Mouse (Mus musculus) heart, postnatal 25 days (tissue): Measurements from ENCODE around the gene Prr13. TPM values are rescaled to one million over a fixed set of nuclear protein-coding genes. Genes with fewer than 3 reads are reported as not detected.

Experiments used
- DNase-seq: peaks from one replicate; pipeline ENCODE4 v3.0.0; 2022; ENCODE audit warnings: low spot score
- intact Hi-C: fragments of 180-260 bp; cut with DNase I; formaldehyde crosslinking; loops from one replicate; pipeline ENCODE4 v1.15.1; 2025
- total RNA-seq, 2 experiments: library from RNA; stranded (reverse); gene quantifications; 2 replicates each; pipeline ENCODE4 v1.2.3; 2021

Prr13 gene
- total RNA-seq = 10 to 100 TPM; 20.6 to 21.0 TPM

DNA sequence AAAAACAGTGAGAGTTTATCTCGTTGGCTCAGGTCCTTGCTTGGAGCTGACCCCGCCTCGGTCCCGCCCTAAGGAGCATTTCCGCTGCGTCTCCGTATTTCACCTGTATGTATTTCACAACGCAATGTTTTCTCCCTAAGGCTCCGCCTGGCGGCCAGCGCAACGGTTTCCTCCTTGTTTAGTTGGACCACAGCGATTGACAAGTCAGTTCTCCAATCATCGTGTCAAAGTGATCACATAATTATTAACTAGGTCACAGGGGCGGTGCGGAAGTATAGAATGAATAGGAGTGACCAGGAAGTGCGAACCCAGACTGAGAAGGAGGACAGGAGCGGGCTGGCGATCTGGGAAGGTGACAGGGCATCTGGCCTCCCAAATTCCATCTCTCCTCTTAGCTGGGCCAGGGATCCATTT lies at the start of gene Prr13:
Prr13 (plus strand) TSS at position 125 of the 414 bp plus-strand sequence.
- DNase-seq = peak; percentile 80
- intact Hi-C loops = no loop called here

DNA sequence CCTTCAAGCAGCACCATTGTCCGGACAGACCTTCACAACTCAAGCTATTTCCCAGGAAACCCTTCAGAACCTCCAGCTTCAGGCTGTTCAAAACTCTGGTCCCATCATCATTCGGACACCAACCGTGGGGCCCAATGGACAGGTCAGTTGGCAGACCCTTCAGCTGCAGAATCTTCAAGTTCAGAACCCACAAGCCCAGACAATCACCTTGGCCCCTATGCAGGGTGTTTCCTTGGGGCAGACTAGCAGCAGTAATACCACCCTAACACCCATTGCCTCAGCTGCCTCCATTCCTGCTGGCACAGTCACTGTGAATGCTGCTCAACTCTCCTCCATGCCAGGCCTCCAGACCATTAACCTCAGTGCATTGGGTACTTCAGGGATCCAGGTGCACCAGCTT lies 49.5 kb upstream of the Prr13 start:
- intact Hi-C loops = loop anchor here (10.0 kb wide), 1 partner anchor 304 kb away; the partner anchor contains the start of gene Tns2
- no peak for DNase-seq

DNA sequence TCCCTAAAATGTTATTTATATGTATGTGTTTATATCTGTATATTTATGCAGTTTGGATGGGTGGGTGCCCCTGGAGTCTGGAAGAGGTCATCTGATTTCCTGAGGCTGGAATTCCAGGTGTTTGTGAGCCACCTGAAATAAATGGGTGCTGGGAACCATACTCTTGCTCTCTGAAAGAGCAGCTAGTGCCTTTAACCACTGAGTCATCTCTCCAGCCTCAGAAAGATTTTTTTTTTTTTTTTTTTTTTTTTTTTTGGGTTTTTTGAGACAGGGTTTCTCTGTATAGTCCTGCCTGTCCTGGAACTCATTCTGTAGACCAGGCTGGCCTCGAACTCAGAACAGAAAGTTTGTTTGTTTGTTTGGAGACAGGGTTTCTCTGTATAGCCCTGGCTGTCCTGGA lies 47.8 kb upstream of the Prr13 start:
- DNase-seq = no peak
- intact Hi-C loops = no loop called here

DNA sequence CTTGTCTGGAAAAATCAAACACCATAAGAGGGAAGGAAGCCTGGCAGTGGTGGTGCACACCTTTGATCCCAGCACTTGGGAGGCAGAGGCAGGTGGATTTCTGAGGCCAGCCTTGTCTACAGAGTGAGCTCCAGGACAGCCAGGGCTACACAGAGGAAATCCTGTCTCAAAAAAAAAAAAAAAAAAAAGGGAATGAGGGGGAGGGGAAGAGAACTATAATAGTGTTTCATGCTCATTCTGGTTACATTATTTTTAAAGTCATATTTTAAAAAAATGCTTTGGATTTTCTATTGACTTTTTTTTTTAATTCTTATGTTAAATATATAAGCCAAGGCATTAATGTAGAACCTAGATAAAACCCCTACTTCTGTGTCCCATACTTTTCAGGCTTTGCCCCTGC lies 45.1 kb upstream of the Prr13 start:
- no peak for DNase-seq
- intact Hi-C loops = no loop called here

DNA sequence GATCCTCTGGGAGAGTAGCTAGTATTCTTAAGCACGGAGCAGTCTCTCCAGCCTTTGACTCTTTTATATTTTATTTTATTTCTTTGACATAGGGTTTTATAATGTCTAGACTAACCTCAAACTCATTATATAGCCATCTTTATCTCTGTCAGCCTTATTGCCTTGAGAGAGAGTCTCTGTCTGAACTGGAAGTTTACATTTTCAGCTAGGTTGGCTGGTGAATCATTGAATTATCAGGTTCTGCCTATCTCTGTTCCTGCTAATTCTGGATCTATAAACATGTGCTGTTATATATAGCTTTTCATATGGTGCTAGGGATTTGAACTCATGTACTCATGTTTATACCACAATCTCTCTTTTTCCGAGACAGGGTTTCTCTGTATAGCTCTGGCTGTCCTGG lies 41.3 kb upstream of the Prr13 start:
- intact Hi-C loops = no loop called here
- DNase-seq = no peak

DNA sequence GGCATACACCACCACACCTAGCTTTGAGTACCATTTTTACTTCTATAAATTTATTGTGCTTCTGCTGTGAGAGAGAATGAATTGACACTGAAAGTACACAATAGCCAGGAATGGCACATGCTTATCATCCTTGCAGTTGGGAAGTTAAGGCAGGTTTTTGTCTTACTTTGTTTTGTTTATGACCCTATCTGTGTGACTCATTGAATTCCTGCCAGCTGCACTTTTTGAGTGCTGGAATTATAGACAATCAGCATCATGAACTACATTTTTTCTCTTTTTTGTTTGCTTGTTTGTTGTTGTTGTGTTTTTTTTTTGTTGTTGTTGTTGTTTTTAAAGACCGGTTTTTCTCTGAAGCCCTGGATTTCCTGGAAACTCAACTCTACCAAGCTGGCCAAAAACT lies 37.8 kb upstream of the Prr13 start:
- intact Hi-C loops = loop anchor here (1.0 to 5.0 kb wide), 2 partner anchors 40 to 79 kb away; no protein-coding TSS in a partner anchor
- DNase-seq = no peak

DNA sequence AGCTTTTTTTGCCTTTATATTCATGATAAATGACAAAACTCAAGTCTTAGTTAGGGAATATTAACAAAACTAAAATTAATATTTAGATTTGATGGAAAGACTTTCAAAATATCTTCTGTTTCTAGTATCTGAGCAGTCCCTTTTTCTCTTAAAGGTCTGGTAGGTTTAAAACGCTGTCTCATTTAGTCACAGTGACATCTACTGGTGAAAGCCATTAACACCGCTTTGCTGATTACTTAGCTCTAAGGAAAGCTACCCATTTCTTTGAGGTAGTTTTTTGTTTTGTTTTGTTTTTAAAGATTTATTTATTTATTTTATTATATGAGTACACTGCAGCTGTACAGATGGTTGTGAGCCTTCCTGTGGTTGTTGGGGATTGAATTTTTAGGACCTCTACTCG lies 37.4 kb upstream of the Prr13 start:
- intact Hi-C loops = loop anchor here (1.0 to 5.0 kb wide), 2 partner anchors 40 to 79 kb away; no protein-coding TSS in a partner anchor
- DNase-seq = no peak

DNA sequence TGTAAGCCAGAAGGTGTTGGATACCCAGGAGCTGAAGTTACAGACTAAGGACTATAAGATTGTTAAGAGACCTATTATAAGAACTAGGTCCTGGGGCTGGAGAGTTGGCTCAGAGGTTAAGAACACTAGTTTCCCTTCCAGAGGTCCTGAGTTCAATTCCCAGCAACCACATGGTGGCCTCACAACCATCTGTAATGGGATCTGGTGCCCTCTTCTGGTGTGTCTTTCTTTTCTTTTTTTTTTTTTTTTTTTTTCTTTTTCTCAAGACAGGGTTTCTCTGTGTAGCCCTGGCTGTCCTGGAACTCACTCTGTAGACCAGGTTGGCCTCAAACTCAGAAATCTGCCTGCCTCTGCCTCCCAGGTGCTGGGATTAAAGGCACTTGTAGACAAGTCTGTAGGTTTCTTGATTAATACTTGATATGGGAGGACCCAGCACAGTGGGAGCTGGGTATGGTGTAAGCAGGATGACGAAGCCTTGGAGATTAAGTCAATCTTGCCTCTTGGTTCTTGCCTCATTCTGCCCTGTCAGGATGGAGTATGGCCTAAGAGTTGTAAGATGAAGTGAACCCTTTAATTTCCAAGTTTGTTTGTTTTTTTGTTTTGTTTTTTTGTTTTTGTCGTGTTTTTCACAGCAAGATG lies 35.1 kb upstream of the Prr13 start:
- intact Hi-C loops = loop anchor here (5.0 kb wide), 1 partner anchor 81 kb away; no protein-coding TSS in a partner anchor
- no peak for DNase-seq

DNA sequence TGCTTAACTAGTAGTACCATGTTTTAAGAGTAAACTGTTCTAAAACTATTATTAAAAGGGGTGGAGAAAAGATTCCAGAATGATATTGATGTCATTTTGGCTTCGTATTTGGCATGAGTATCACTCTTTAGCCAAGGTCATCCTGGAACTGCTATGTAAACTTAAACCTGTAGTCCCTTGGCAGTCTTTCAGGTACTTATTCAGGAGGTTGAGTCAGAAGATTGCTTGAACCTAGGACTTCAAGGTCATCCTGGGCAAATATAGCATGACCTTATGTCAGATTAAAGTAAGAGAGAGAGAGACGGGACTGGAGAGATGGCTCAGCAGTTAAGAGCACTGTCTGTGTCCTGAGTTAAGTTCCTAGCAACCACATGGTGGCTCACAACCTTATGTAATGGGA lies 34.2 kb upstream of the Prr13 start:
- intact Hi-C loops = loop anchor here (5.0 kb wide), 1 partner anchor 82 kb away; no protein-coding TSS in a partner anchor
- DNase-seq = no peak

DNA sequence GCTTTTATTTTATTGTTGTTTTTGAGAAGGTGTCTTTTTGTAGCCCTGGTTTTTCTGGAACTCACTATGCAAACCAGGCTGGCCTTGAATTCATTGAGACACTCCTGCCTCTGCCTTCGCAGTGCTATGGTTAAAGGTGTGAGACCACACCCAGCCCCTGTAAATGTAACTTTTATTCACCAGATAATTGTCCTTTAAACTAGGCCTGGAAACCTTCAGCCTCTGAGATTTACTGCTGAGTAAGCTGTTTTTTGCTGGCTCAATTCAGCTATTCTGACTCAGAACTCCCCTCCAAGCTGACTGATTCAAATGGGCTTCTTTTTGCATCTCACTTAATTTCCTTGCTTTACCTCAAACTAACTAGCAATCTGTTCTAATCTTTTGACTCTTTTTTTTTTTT lies 31.9 kb upstream of the Prr13 start:
- intact Hi-C loops = no loop called here

DNA sequence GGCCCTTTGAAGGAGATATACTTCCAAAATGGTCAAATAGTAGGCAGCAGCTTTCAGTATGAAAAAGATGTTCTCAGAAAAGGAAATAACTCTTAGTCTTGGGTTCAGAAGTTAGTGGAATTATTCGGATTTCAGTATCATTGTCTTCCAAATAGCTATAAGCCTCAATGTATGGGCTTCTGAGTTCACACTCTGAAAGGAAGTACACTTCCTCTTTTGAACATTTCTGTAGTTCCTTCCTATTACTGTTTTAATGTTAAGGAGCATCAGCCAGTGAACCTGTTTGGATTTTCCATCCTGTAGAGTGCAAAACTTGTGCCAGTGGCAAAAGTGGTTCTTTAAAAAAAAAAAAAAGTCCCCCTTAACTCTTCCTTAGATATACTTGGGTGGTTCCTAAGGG lies 26.8 kb upstream of the Prr13 start:
- intact Hi-C loops = no loop called here
- no peak for DNase-seq

More for the DNA sequence above, 31.9 kb upstream of the Prr13 start:
- no peak for DNase-seq

DNA sequence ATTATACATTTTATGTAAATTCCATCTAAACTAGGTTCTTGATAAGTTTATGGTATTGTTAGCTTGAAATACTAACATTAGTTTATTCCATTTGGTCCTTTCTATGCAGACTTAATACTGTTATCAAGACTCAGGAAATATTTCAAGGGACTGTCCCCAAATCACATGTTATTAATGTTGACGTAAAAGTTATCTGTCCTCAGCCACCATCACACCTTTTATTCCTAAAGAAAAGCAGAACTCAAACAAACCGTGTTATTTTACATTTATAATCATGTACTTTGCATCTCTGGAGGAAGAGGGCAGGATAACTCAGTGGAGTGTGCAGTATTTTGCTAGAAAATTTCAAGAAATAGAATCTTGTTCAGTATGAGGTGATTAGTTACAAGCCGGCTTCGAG lies 25.7 kb upstream of the Prr13 start:
- intact Hi-C loops = no loop called here
- no peak for DNase-seq

DNA sequence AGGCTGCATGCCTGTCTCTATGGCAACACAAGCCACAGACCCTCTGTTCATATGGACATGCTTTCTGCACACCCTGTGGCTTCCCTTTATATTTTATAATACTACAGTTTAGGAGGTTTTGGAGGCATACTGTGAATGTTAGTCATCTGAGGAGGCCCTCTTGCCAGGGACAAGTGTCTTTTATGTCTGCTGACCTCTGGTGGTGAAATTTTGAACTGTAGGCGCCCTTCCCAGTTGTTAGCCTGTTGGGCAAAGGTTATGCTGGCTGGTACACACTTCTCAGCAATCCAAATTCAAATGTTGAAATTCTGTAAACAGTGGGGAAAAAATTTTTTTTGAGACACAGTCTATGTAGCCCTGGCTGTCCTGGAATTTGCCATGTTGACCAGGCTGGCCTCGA lies 16.3 kb upstream of the Prr13 start:
- DNase-seq = peak; percentile 55
- intact Hi-C loops = loop anchor here (1.0 to 5.0 kb wide), 2 partner anchors 61 to 155 kb away; no protein-coding TSS in a partner anchor

DNA sequence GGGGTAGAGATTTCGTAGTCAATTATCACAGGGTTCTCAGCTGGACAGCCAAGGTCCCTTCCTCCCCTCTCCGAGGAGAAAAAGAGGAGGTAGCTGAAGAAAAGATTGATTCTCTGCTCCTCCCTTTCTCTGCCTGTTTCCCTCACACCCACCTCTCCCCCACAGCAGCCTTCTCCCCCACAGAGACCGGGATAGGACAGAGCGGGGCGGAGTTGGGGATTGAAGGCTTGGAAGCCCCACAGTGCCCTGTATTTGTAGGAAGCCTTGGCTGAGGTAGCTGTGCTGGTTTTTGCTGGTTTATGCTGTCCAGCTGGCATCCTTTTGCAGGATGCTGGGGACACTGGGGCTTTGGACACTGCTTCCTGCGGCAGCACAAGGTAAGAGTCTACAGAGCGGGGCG lies 13.7 kb upstream of the Prr13 start, which contains the start of gene Amhr2:
Amhr2 (plus strand) TSS at position 222 of the 400 bp plus-strand sequence.
- intact Hi-C loops = no loop called here
- no peak for DNase-seq

DNA sequence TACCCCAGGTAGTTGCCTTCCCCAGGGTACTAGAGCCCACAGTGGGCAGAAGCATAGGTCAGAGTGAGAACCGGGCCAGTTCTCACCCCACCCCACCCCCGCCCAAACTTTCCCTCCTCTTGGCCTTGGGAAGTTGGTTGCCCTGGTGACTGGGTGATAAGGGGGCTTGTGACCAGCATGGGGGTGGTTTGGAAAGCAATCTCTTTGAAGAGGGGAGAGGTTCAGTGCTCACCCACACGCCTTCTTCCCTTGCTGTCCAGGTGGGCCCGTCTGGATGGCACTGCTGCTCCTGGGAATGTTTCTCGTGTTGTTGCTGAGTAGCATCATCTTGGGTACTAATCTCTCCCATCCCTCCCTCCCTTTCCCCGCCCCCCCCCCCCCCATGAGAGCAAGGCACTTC lies 12.4 kb upstream of the Prr13 start:
- intact Hi-C loops = no loop called here
- no peak for DNase-seq

DNA sequence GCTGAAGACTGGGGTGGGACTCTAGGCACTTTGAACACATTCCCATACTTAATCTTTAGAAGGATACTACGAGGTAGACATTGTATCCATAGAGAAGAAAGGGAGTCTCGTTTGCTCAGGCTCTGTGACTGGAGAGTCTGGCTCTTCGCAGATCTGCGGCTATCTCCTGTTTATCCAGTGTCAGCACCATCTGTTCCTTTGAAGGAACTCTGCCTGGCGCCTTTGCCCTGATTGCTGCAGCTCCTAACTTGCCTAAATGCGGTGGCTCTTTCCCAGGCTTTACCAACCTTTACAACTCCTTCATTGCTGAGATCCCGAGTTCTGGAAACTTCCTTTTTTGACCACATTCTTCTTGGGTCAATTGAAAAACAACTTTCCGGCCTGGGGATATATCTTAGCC lies 9.5 kb upstream of the Prr13 start:
- intact Hi-C loops = no loop called here
- DNase-seq = no peak

DNA sequence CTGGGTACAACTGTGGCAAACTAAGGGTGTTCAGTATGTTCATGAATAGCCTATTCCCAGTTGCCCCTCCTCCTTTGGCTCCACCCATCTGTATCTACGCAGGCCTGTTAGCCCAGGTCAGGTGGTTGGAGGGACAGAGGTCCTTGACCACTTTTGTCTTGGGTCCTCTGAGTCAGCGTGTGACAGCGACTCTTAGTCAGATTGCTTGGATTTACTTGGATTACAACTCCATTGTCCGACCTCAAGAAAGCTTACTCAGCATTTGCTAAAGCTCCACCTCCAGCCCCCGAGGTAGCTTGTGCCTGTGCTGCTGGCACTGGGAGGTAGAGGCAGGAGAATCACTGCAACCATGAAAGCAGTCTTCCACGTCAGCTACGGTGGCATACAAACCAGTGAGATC lies 7.9 kb upstream of the Prr13 start:
- no peak for DNase-seq
- intact Hi-C loops = no loop called here

DNA sequence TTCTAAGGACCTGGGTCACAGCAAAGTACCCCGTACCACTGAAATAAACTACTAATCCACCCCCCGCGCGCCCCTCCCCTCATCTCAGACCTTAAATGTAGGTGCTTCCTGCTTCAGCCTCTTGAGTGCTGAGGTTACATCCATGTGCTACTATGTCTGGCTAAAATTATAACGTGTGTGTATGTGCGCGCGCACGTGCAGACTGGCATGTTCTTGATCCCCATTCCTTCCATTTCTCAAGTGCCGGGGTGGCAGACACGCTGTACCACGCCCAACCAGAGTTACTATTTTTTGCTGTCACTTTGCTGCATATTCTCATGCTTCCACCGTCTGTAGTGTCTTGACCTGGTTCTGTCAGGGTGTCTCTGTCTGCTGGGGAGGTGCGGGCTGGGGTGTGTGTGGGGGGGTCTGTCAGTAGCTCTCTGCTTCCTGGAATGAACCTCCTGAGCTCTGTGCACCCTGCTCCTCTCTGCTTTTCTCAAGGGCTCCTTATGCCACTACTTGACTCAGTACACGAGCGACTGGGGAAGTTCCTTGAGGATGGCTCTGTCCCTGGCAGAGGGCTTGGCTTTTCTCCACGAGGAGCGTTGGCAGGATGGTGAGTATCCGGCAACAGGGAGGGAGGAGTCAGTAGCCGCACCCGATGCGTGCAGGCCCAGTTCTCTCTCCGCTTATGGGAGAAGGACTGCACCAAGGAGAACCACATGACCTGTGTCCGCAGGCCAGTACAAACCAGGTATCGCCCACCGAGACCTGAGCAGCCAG lies 7.0 kb upstream of the Prr13 start:
- intact Hi-C loops = no loop called here
- no peak for DNase-seq

DNA sequence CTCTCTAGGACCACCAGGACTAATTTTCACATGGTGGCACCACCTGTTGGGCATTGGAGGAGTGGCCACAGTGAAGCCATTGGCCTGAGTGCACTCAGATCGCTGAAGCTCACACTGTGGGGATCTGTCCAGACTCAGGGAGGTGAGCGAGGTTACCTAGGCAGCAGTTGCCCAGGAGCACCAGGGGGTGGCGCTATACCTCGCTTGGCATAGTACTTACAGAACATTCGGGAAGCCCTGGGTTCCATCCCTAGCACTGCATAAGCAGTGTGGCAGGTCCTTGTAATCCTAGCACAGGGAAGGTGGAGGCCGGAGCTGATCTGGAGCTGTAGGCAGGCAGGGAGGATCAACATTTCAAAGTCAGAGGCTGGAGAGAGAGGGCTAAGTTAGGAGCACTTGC lies 2.8 kb upstream of the Prr13 start:
- no peak for DNase-seq
- intact Hi-C loops = no loop called here

DNA sequence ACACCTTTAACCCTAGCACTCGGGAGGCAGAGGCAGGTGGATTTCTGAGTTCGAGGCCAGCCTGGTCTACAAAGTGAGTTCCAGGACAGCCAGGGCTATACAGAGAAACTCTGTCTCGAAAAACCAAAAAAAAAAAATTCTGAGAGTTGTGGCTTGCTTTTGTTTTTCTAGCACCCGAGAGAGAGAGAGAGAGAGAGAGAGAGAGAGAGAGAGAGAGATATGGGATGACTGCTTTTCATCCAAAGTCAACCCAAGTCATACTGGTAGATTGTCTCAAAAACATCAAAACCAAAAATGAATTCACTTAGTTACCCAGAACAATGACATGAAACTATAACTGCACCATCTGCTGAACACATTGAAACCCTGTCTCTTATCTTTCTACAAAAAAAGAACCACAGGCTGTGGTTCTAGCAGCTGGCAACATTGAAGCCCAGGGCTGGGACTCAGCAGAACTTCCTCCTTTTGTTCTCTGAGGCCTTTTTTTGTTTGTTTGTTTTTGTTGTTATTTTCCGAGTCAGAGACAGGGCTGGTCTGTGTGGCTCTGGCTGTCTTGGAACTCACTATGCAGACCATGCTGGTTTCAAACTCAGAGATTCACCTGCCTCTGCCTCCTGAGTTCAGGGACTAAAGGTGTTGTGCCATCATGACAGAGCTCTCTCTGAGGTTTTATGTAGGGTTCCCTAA lies 635 bp upstream of the Prr13 start:
- intact Hi-C loops = no loop called here
- DNase-seq = no peak

DNA sequence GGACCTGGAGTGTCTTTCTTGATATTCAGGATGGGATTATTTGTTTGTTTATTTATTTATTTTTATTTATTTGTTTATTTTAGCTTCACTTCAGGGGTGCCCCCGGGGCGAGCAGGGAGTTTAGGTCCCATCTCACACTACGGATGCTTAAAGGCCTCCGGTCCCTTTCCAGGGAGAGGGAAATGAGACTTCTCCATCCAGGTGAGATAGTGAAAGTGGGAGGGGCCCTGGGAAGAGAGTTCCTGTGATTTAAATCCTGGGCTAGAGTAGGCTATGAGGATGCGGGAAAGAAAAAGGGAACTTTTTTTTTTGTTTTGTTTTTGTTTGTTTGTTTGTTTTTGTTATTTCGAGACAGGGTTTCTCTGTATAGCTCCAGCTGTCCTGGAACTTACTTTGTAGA lies 553 bp downstream of the Prr13 start:
- intact Hi-C loops = no loop called here
- DNase-seq = no peak
